Mouse (Mus musculus) forebrain, embryonic 11.5 days (tissue): ENCODE measurements at regions not wholly inside any gene's neighbourhood (a gene's known extent, or its start where the extent isn't known, plus 50 kb on each side); places are given as distances from the start of the nearest gene placed in this dataset.

ENCODE experiments used
- ATAC-seq: fragments of 200-750 bp; cut with Nextera tagmentation; replicated peaks from 2 replicates; pipeline ENCODE4 v1.8.0; 2017; ENCODE audit warnings: moderate TSS enrichment; ENCODE audit not compliant: low FRiP score
- DNase-seq: peaks from one replicate; pipeline ENCODE4 v3.0.0-alpha.2; 2017; ENCODE audit warnings: low spot score
- H3K27ac ChIP-seq: fragments of 300-500 bp; sonication (generic); 2 replicates; pipeline ENCODE4 v1.5.1; 2014; ENCODE audit warnings: low read depth, low read length
- H3K27me3 ChIP-seq: fragments of 300-500 bp; sonication (generic); 2 replicates; pipeline ENCODE4 v1.6.1; 2014; ENCODE audit warnings: mild to moderate bottlenecking, low read length, mixed read lengths; ENCODE audit not compliant: control insufficient read depth, insufficient read depth
- H3K36me3 ChIP-seq: fragments of 300-500 bp; sonication (generic); 2 replicates; pipeline ENCODE4 v1.6.1; 2014; ENCODE audit warnings: mild to moderate bottlenecking, low read length, moderate library complexity, mixed read lengths; ENCODE audit not compliant: control insufficient read depth, insufficient read depth
- H3K4me1 ChIP-seq: fragments of 300-500 bp; sonication (generic); replicated peaks from 2 replicates; pipeline ENCODE4 v1.6.1; 2014; ENCODE audit warnings: low read length, mixed read lengths; ENCODE audit not compliant: control insufficient read depth, insufficient read depth
- H3K4me2 ChIP-seq: fragments of 300-500 bp; sonication (generic); 2 replicates; pipeline ENCODE4 v1.6.1; 2014; ENCODE audit warnings: low read depth, mild to moderate bottlenecking, low read length, moderate library complexity, mixed read lengths; ENCODE audit not compliant: severe bottlenecking
- H3K4me3 ChIP-seq: fragments of 300-500 bp; sonication (generic); 2 replicates; pipeline ENCODE4 v1.5.1; 2014; ENCODE audit warnings: low read depth, low read length
- H3K9ac ChIP-seq: fragments of 300-500 bp; sonication (generic); 2 replicates; pipeline ENCODE4 v1.6.1; 2014; ENCODE audit warnings: low read length
- H3K9me3 ChIP-seq: fragments of 300-500 bp; sonication (generic); 2 replicates; pipeline ENCODE4 v1.6.1; 2016; ENCODE audit warnings: low read length, mixed read lengths; ENCODE audit not compliant: control insufficient read depth
- WGBS: fragments of 180-500 bp; shearing (Covaris S2); extraction: QIAGEN DNeasy Blood & Tissue Kit; methylation state at CpG from one replicate; pipeline ENCODE4 v1.1.7; 2014; 5-methylcytosine and 5-hydroxymethylcytosine counted together

- no peak overlapping the region for H3K27ac ChIP-seq
- H3K4me1 ChIP-seq = no peaks in the 10 kb centered on the region; the same call in 1 of the 2 replicates
- ATAC-seq (no peak), DNase-seq (no peak)
- no peaks in the 10 kb centered on the region for H3K36me3 ChIP-seq
- H3K9me3 ChIP-seq = no peaks in the 10 kb centered on the region
- 53% methylated on average over 11 of the region's 11 CpGs for WGBS
- no peak overlapping the region for H3K9ac ChIP-seq
- no peaks in the 10 kb centered on the region for H3K27me3 ChIP-seq
- no peak overlapping the region for H3K4me2 ChIP-seq
- H3K4me3 ChIP-seq = no peak overlapping the region
These were observed 175.6 kb downstream of the Rnf144b start for GRCm38 (mm10) chr13:47298010-47298409.

DNA sequence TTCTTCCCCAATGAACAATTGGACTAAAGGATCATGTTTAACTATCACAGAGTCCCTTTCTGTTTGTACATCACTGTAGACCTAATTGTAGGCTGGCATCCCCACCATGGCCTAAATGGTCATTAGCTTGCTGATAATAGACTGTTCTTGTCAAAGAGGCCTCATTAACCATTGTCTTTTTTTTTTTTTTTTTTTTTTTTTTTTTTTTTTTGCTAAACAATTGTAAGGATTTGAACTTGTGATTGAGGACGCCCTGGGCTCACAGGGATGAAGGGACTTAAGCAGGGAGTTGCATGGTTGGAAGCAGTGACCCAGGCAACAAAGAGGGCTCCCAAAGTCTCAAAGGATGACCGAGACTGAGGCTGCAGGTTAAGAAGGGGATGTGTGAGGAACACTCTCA lies 178.0 kb downstream of the Rnf144b start:
- WGBS = 35% methylated on average over 2 of the region's 2 CpGs
- no peaks in the 10 kb centered on the region for H3K9me3 ChIP-seq
- H3K36me3 ChIP-seq = no peaks in the 10 kb centered on the region
- no peaks in the 10 kb centered on the region for H3K27me3 ChIP-seq
- no peak overlapping the region for H3K27ac ChIP-seq
- H3K4me3 ChIP-seq = no peak overlapping the region
- no peak overlapping the region for H3K4me2 ChIP-seq
- no peaks in the 10 kb centered on the region; the same call in 1 of the 2 replicates for H3K4me1 ChIP-seq
- no peak overlapping the region for H3K9ac ChIP-seq
- DNase-seq (no peak), ATAC-seq (no peak)

DNA sequence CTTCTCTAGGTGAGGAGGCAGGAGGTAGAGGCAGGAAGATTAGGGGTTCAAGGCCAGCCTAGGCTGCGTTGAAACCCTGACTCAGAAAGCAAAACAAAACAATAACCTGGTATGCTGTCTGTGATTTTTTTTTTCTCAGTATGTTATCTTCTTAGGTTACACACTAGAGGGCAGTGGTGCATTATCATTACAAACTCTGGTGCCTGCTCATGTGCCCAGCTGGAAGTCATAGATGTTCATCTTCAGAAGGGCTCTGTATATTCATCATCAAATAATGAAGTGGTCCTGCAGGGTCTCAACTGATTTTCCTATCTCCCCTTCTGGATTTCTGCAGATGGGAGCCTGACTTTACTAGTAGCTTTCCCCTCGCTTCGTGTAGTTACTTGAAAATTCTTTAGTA lies 178.6 kb downstream of the Rnf144b start:
- Histone ChIP-seq H3K36me3 (no peaks in the 10 kb centered on the region), H3K27me3 (no peaks in the 10 kb centered on the region), H3K9me3 (no peaks in the 10 kb centered on the region), H3K4me3 (no peak overlapping the region), H3K9ac (no peak overlapping the region), H3K4me2 (no peak overlapping the region), H3K4me1 (no peaks in the 10 kb centered on the region; the same call in 1 of the 2 replicates), H3K27ac (no peak overlapping the region)
- 67% methylated on average over 3 of the region's 3 CpGs for WGBS
- ATAC-seq = no peak
- DNase-seq = no peak

DNA sequence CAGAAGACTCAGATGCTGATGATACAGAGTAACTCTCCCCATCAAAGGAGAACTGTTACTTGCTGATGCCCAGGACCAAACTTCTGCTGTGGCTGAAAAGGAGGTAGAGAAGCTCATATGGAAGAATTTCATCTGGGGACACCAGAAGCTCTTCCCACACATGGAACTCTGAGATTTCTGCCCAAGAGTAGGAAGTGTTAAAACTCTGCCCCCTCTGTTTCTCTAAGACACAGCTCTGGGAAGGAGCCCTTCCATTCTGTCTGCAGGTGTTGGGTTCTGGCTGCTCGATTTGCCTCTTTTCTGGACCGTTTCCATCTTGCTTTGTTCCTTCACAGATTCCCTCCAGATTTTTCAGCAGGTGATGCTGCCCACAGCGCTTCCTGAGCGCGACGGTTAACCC lies 187.0 kb downstream of the Rnf144b start:
- Histone ChIP-seq H3K9me3 (no peaks in the 10 kb centered on the region), H3K9ac (no peak overlapping the region), H3K4me3 (no peak overlapping the region), H3K27me3 (no peaks in the 10 kb centered on the region), H3K4me1 (no peaks in the 10 kb centered on the region; the same call in 1 of the 2 replicates), H3K27ac (no peak overlapping the region), H3K4me2 (no peak overlapping the region), H3K36me3 (no peaks in the 10 kb centered on the region)
- DNase-seq = no peak
- 91% methylated on average over 6 of the region's 6 CpGs for WGBS
- no peak for ATAC-seq

DNA sequence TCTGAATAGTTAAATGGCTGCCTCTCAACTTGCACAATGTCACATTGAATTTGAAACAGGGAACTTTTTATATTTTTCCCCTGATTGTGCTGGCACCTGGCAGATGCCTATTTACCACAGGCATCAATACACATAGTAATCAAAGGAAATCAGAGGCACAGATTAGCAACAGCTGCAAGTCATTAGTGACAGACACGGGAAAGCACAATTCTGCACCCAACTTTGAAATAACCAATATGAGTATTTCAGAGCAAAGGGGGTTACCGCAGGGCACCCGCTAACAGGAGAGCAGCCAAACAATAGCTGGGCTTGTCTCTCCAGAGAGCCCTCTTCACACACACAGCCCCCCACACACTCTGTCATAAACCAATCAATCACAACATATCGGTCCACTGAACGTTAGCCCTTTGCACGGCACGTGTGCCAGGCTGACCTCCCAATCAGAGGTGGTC lies 188.3 kb downstream of the Rnf144b start:
- Histone ChIP-seq H3K9me3 (no peaks in the 10 kb centered on the region), H3K4me2 (no peak overlapping the region), H3K4me1 (no peaks in the 10 kb centered on the region; the same call in 1 of the 2 replicates), H3K4me3 (no peak overlapping the region), H3K36me3 (no peaks in the 10 kb centered on the region), H3K27me3 (no peaks in the 10 kb centered on the region), H3K9ac (no peak overlapping the region), H3K27ac (no peak overlapping the region)
- no peak for ATAC-seq
- 49% methylated on average over 7 of the region's 7 CpGs for WGBS
- no peak for DNase-seq

- H3K9me3 ChIP-seq = no peaks in the 10 kb centered on the region
- no peaks in the 10 kb centered on the region for H3K27me3 ChIP-seq
- H3K4me1 ChIP-seq = no peaks in the 10 kb centered on the region
- no peaks in the 10 kb centered on the region for H3K36me3 ChIP-seq
- ATAC-seq (no peak), DNase-seq (no peak)
- H3K4me2 ChIP-seq = no peak overlapping the region
- H3K27ac ChIP-seq = no peak overlapping the region
- H3K4me3 ChIP-seq = no peak overlapping the region
- WGBS = 68% methylated on average over 8 of the region's 8 CpGs
- no peak overlapping the region for H3K9ac ChIP-seq
These were observed 197.1 kb downstream of the Rnf144b start for GRCm38 (mm10) chr13:47319549-47319948.

DNA sequence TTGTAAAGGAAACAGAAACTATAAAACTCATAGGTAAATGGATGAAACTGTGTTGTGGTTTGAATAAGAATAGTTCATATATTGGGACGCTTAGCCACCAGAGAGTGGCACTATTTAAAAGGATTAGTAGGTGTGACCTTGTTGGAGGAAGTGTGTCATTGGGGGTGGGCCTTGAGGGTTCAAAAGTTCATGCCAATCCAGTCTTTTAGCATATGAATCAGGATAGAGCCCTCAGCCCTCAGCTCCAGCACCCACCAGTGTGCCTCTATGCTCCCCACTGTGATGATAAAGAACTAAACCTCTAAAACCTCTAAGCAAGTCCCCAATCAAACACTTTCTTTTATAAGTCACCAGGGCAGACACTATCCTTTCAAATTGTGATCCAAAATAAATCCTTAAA lies 199.4 kb downstream of the Rnf144b start:
- H3K36me3 ChIP-seq = no peaks in the 10 kb centered on the region
- no peaks in the 10 kb centered on the region for H3K27me3 ChIP-seq
- no peak overlapping the region for H3K4me3 ChIP-seq
- no peak overlapping the region for H3K4me2 ChIP-seq
- no peaks in the 10 kb centered on the region for H3K9me3 ChIP-seq
- ATAC-seq (no peak), DNase-seq (no peak)
- H3K9ac ChIP-seq = no peak overlapping the region
- 79% methylated on average over 1 of the region's 1 CpGs for WGBS
- H3K4me1 ChIP-seq = no peaks in the 10 kb centered on the region
- no peak overlapping the region for H3K27ac ChIP-seq

DNA sequence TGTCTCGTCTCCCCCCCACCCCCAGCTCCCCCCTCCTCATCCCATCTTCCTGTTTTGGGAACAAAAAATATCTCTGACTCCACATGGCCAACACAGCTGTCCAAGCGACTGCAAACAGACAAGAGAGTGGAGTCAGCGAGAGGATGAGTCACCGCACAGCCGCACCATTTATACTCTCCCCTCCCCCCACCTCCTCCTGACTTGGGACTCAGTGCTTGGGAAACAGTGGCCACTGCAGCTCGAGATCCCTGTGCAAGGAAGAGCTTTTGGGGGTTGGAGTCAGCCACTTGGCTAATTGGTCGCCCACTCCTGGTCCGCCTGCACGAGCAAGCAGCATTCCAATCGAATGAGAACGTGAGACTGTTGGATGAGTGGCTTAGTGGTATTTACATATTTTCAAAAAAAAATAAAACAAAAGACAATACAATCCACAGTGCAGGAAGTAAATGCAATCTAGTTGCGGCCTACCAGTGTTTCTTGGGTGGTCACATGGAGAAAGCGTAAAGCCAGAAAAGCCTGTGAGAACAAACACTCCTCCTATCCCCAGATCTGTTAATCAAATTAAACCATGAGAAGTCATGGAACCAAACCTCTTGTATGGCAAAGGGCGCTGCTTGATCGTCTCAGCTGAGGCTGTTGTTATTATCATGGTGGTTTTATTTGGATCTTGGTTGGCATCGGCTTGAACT lies 213.7 kb downstream of the Rnf144b start:
- H3K9me3 ChIP-seq = no peaks in the 10 kb centered on the region
- no peaks in the 10 kb centered on the region for H3K4me1 ChIP-seq
- DNase-seq (no peak), ATAC-seq (no peak)
- H3K27ac ChIP-seq = no peak overlapping the region
- 79% methylated on average over 16 of the region's 16 CpGs for WGBS
- H3K9ac ChIP-seq = no peak overlapping the region
- no peaks in the 10 kb centered on the region for H3K27me3 ChIP-seq
- H3K36me3 ChIP-seq = no peaks in the 10 kb centered on the region
- no peak overlapping the region for H3K4me2 ChIP-seq
- no peak overlapping the region for H3K4me3 ChIP-seq

GRCm38 (mm10) chr13:47336865-47337441 lies 214.5 kb downstream of the Rnf144b start:
- Histone ChIP-seq H3K27me3 (no peaks in the 10 kb centered on the region), H3K27ac (no peak overlapping the region), H3K4me2 (no peak overlapping the region), H3K36me3 (no peaks in the 10 kb centered on the region), H3K9me3 (no peaks in the 10 kb centered on the region), H3K4me1 (no peaks in the 10 kb centered on the region), H3K4me3 (no peak overlapping the region), H3K9ac (no peak overlapping the region)
- no peak for ATAC-seq
- WGBS = 83% methylated on average over 15 of the region's 15 CpGs
- DNase-seq = no peak
